Mouse (Mus musculus) lung, postnatal 0 days (tissue): ENCODE results near the gene March1. TPM values are rescaled to one million over a fixed set of nuclear protein-coding genes. Genes with fewer than 3 reads are reported as not detected.

Experiments
- ATAC-seq: fragments of 200-750 bp; cut with Nextera tagmentation; 2 replicates; pipeline ENCODE4 v1.8.0; 2017; ENCODE audit warnings: moderate library complexity
- DNase-seq: peaks from one replicate; pipeline ENCODE4 v3.0.0-alpha.2; 2016; ENCODE audit warnings: low spot score
- H3K27ac ChIP-seq: fragments of 300-500 bp; sonication (generic); 2 replicates; pipeline ENCODE4 v1.5.1; 2014; ENCODE audit warnings: antibody characterized with exemption, mild to moderate bottlenecking, low read length, mixed read lengths
- H3K27me3 ChIP-seq: fragments of 300-500 bp; sonication (generic); replicated peaks from 2 replicates; pipeline ENCODE4 v1.6.1; 2014; ENCODE audit warnings: low read length, mixed read lengths; ENCODE audit not compliant: insufficient read depth
- H3K36me3 ChIP-seq: fragments of 300-500 bp; sonication (generic); 2 replicates; pipeline ENCODE4 v1.6.1; 2014; ENCODE audit warnings: low read length, mixed read lengths; ENCODE audit not compliant: insufficient read depth
- H3K4me1 ChIP-seq: fragments of 300-500 bp; sonication (generic); 2 replicates; pipeline ENCODE4 v1.6.1; 2014; ENCODE audit warnings: antibody characterized with exemption, low read depth, low read length, mixed read lengths; ENCODE audit not compliant: insufficient read depth
- H3K4me2 ChIP-seq: fragments of 300-500 bp; sonication (generic); replicated peaks from 2 replicates; pipeline ENCODE4 v1.6.1; 2014; ENCODE audit warnings: low read depth, mild to moderate bottlenecking, low read length, moderate library complexity, mixed read lengths
- H3K4me3 ChIP-seq: fragments of 300-500 bp; sonication (generic); 2 replicates; pipeline ENCODE4 v1.5.1; 2014; ENCODE audit warnings: low read depth, low read length
- H3K9ac ChIP-seq: fragments of 300-500 bp; sonication (generic); replicated peaks from 2 replicates; pipeline ENCODE4 v1.6.1; 2014; ENCODE audit warnings: low read depth, mild to moderate bottlenecking
- H3K9me3 ChIP-seq: fragments of 300-500 bp; sonication (generic); 2 replicates; pipeline ENCODE4 v1.6.1; 2016; ENCODE audit warnings: low read length, mixed read lengths
- CTCF ChIP-seq: IDR thresholded peaks from 2 replicates; pipeline ENCODE4 v1.5.1; 2016; ENCODE audit warnings: antibody characterized with exemption, mild to moderate bottlenecking
- EP300 ChIP-seq: IDR thresholded peaks from 2 replicates; pipeline ENCODE4 v1.6.1; 2016; ENCODE audit warnings: antibody characterized with exemption, mild to moderate bottlenecking, control low read depth
- WGBS: fragments of 180-500 bp; shearing (Covaris S2); extraction: QIAGEN DNeasy Blood & Tissue Kit; methylation state at CpG from one replicate; pipeline ENCODE4 v1.1.7; 2014; 5-methylcytosine and 5-hydroxymethylcytosine counted together
- polyA plus RNA-seq: library from polyadenylated mRNA; unstranded; fragments of >200 nt; fragmentation: Nextera tagmentation; extraction: Ambion mirVana; gene quantifications from 2 replicates; pipeline ENCODE4 v1.2.1, GENCODE M21; 2015

The March1 gene
- polyA plus RNA-seq, 1 experiment from 2014 or later = 1.1 TPM

DNA sequence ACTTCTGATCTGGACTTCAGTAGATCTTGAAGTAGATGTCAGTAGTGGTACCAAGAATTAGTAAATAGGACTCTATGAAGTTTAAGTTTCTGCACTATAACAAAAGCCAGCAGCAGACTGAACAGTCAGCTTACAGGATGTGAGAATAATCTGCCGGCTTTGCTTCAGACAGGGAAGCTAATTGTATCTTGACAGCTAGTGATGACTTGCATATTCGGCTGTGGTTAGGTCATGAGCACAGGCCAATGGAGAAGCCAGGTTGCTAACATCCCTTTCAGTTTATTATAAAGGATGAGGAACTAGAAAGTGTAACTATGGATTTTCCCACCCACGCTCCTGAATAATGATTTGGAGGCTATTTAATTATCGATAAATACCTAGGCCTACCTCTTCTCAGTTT lies 872.9 kb downstream of the March1 start:
- H3K36me3 ChIP-seq = no peaks in the 10 kb centered on the region
- 73% methylated on average over 4 of the region's 4 CpGs for WGBS
- H3K27ac ChIP-seq = no peak overlapping the region
- H3K27me3 ChIP-seq = no peaks in the 10 kb centered on the region
- no peaks in the 10 kb centered on the region for H3K4me1 ChIP-seq
- no peak overlapping the region for H3K4me2 ChIP-seq
- no peak overlapping the region for H3K4me3 ChIP-seq
- H3K9me3 ChIP-seq = no peaks in the 10 kb centered on the region
- H3K9ac ChIP-seq = no peak overlapping the region
- TF ChIP-seq CTCF (no peak), EP300 (no peak)
- no peak for DNase-seq
- no peak for ATAC-seq

DNA sequence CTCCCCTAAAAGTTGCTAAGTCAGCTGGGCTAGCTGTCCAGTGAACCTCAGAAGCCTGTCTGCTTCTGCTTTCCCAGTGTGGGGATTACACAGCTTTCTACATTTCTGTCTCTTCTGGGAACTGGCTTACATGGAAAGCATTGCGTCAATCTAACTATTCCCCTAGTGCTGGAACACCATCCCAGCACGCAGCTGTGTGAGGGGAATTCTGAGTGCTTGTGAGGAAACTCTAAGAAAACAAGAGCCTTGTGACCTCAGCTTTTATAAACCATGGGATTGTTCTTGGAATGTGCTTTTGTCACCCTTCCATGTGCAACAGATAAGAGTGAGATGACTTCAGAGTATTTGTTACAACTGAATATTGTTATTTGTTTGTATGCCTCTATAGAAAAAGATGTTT lies 876.8 kb downstream of the March1 start:
- Histone ChIP-seq H3K4me3 (no peak overlapping the region), H3K4me1 (no peaks in the 10 kb centered on the region), H3K27ac (no peak overlapping the region), H3K27me3 (no peaks in the 10 kb centered on the region), H3K9ac (no peak overlapping the region), H3K9me3 (no peaks in the 10 kb centered on the region), H3K36me3 (no peaks in the 10 kb centered on the region), H3K4me2 (no peak overlapping the region)
- DNase-seq (peak; percentile 49), ATAC-seq (peak; percentile 28; the same call in 1 of the 2 replicates)
- TF ChIP-seq EP300 (no peak), CTCF (no peak)
- WGBS = 52% methylated on average over 2 of the region's 2 CpGs

DNA sequence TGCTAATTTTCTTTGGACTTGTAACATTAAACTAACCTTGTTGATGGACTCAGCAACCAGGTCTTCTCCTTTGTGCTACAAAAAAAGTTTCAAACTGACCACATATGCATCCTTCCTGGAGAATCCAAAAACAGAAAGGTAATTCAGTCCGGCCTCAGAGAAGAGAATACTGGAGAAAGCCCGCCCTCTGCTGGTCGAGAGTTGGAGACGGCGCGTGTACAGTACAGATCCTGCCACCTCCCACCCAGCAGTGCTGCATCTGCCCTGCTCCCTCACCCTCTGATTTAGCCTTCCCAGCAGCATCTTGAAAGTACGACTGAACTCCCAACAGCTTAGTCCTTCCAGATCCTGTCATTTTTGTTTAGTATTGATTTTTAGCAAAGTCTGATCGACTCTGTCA lies 878.0 kb downstream of the March1 start:
- Histone ChIP-seq H3K9me3 (no peaks in the 10 kb centered on the region), H3K36me3 (no peaks in the 10 kb centered on the region), H3K27me3 (no peaks in the 10 kb centered on the region), H3K4me3 (no peak overlapping the region), H3K9ac (no peak overlapping the region), H3K27ac (no peak overlapping the region), H3K4me1 (no peaks in the 10 kb centered on the region), H3K4me2 (no peak overlapping the region)
- peak; percentile 63 for DNase-seq
- peak; percentile 52 for ATAC-seq
- WGBS = 8% methylated on average over 8 of the region's 8 CpGs
- TF ChIP-seq CTCF (peak; percentile 82), EP300 (no peak)

DNA sequence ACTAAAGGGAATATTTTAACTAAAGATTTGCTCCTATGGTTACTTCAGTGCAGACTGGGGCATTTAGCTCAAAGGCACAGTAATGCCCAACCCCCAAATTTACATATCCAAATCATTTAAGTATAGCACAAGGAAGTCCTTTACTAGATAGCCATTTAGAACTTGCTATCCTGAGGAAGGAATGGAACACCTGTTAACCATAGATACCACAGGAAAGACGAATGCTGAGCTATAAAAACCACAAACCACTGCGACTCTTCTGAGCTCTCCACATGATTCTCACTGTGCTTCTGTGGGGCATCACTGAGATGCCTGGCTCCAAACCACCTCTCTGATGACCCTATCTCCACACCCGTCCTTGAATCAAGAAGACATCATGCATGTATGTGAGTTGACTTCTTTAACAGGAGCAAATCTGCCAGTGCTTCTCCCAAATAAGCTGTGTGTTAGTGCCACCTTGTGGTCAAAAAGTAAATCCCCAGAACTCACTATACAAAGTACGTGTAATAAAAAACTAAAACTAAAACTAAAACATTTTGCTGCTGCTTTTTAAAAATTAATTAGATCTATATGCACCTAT lies 879.4 kb downstream of the March1 start:
- H3K9ac ChIP-seq = no peak overlapping the region
- H3K4me2 ChIP-seq = no peak overlapping the region
- no peaks in the 10 kb centered on the region for H3K36me3 ChIP-seq
- DNase-seq (peak; percentile 74), ATAC-seq (peak; percentile 38; the same call in 1 of the 2 replicates)
- 35% methylated on average over 4 of the region's 4 CpGs for WGBS
- H3K27ac ChIP-seq = no peak overlapping the region
- H3K4me3 ChIP-seq = no peak overlapping the region
- TF ChIP-seq EP300 = no peak
- peak; percentile 76 for TF ChIP-seq CTCF
- no peaks in the 10 kb centered on the region for H3K27me3 ChIP-seq
- H3K9me3 ChIP-seq = no peaks in the 10 kb centered on the region
- H3K4me1 ChIP-seq = no peaks in the 10 kb centered on the region

DNA sequence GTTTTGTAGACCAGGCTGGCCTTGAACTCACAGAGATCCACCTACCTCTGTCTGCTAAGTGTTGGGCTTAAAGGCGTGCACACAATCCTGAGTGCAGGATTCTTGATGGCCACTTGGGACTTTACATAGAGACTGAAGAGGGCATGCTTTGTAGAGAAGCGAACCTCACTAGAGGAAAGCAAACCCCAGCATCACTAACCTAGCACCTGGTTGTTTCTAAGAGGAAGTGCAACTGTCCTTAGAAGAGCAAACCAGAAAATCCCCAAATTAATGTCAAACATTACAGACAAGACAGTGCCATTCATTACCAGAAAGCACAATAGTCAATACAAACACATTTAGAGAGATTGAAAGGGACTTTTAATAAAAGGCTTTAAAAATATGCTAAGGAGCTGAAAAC lies 885.7 kb downstream of the March1 start:
- TF ChIP-seq CTCF (no peak), EP300 (no peak)

DNA sequence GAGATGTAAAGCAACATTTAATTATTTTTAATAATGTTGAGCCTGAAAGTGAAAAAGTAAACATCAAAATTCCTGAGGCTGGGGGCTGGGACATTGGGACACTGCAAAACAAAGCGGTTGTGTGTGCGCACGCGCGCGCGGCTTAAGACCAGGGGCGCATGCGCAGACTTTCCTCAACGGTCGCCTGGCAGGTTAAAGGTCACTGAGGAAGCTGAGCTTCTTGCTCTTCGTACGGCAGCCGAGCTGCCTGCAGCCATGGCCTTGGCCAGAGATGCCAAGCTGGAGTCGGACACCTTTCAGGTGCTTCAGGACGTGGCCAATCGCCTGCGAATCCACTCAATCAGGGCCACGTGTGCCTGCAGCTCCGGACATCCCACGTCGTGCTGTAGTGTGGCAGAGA lies 893.8 kb downstream of the March1 start, which contains the start of gene Tktl2:
TSS of gene Tktl2 (plus strand) at position 220 of the 400 bp plus-strand sequence.
- 92% methylated on average over 22 of the region's 22 CpGs for WGBS
- no peak within 1 kb of the TSS for H3K4me3 ChIP-seq
- no peak within 1 kb of the TSS for H3K4me2 ChIP-seq
- TF ChIP-seq EP300 (no peak), CTCF (no peak)
- no peak within 1 kb of the TSS for H3K27ac ChIP-seq
- H3K4me1 ChIP-seq = no peaks in the 10 kb centered on the region
- no peaks in the 10 kb centered on the region for H3K9me3 ChIP-seq
- ATAC-seq (no peak), DNase-seq (no peak)
- H3K36me3 ChIP-seq = no peaks in the 10 kb centered on the region
- H3K9ac ChIP-seq = no peak within 1 kb of the TSS
- no peaks in the 10 kb centered on the region for H3K27me3 ChIP-seq

More for the DNA sequence above, 885.7 kb downstream of the March1 start:
- ATAC-seq (no peak), DNase-seq (no peak)
- H3K9me3 ChIP-seq = no peaks in the 10 kb centered on the region
- no peak overlapping the region for H3K9ac ChIP-seq
- 64% methylated on average over 2 of the region's 2 CpGs for WGBS
- no peak overlapping the region for H3K4me3 ChIP-seq
- H3K27ac ChIP-seq = no peak overlapping the region
- H3K36me3 ChIP-seq = no peaks in the 10 kb centered on the region
- H3K4me1 ChIP-seq = no peaks in the 10 kb centered on the region
- H3K27me3 ChIP-seq = no peaks in the 10 kb centered on the region
- H3K4me2 ChIP-seq = no peak overlapping the region
